Mouse (Mus musculus): ENCODE results near the gene Grxcr1.

GRCm38 (mm10) chr5:67981946-67982526 is 49.6 kb upstream of the Grxcr1 start:
- TF ChIP-seq CTCF (IDR thresholded peaks at IDR 0.05; ENCODE audit: low read depth) (no peak), EP300 (optimal IDR thresholded peaks at IDR 0.05) (no peak)
